Mouse (Mus musculus) fibroblast of lung, adult 2 months (primary cell): ENCODE results near the gene Zfp945.
"Not testable (repeated sequence)": the region's sequence is repeated elsewhere in the genome, so short reads cannot be mapped to it uniquely, and the experiment has no call there.

Experiments used
- DNase-seq: peaks from one replicate; pipeline ENCODE4 v3.0.0-alpha.2; 2011; ENCODE audit warnings: low read depth

Gene Zfp945

DNA sequence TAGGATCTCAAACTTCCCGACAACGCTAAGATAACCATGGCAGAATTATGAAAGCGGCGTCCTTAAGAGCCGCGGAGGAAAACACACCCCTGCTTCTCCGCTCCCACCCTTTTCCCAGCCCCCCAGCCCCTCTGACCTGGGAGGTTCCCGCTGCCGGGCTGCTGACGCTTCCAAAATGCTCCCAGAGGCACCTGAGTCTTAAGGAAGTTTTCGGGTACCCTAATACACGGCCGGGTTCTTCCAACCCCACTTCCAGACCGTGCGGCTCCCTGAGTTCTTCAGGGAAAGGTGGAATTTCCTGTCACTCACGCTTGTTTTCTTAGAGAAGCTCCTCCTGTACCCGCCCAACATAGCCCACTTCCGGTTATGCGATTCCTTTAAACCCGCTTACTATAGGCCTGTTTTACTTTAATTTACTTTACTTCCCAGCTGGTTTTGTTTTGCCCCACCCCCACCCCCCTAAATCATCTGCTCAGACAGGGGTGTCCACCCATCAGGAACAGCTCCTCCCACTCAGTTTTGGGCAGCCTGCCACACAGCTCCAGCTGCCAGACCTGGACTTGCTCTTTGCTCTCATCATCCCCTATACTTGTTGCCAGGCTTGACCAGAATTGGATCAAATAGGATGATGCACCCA lies at the start of gene Zfp945:
Zfp945 (minus strand) TSS at position 290 of the 637 bp plus-strand sequence.
- peak; percentile 47 for DNase-seq

DNA sequence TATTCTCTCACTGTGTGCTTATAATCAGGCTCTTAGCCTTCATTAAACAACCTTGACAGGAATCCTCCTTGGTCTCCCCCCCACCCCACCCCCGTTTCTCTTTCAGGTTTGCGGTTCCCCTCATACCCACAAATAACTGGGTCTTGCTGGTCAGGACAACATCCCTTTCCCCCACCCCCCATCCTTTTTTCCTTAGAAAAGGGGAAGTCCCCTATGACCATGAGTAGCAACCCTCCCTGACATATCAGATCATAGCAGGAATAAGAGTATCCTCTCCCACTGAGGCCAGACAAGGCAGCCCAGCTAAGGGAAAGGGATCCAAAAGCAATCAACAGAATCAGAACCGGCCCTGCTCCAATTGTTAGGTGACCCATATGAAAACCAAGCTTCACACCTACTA lies 21.4 kb upstream of the Zfp945 start:
- no peak for DNase-seq

DNA sequence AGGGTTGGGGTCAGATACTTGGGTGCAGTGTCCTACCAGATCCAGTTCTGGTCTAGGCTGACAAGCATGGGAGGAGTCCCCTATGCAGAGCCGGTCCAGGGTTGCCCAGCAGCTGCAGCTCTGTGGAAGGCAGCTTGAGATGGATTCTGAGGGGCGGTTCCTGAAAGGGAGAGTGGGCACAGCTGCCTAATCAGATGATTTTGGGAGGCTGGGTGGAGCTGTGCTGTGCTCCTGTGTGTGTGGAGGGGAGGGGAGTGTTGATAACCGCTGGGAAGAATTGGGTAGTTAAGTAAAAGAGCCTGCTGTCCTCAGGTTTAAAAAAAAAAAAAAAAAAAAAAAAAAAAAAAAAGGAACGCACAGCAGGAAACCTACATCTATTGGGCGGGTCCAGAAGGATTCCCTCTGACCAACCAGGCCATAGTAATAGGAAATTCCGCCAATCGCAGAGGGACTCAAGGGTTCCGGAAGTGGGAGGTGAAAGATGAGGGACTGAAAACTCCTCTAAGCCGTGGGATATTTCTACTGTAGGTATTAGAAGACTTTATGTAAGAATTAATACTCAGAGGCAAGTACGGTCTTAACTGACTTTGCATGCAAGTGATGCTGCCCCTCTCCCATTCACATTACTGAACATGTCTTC lies 17.2 kb upstream of the Zfp945 start:
- no peak for DNase-seq

DNA sequence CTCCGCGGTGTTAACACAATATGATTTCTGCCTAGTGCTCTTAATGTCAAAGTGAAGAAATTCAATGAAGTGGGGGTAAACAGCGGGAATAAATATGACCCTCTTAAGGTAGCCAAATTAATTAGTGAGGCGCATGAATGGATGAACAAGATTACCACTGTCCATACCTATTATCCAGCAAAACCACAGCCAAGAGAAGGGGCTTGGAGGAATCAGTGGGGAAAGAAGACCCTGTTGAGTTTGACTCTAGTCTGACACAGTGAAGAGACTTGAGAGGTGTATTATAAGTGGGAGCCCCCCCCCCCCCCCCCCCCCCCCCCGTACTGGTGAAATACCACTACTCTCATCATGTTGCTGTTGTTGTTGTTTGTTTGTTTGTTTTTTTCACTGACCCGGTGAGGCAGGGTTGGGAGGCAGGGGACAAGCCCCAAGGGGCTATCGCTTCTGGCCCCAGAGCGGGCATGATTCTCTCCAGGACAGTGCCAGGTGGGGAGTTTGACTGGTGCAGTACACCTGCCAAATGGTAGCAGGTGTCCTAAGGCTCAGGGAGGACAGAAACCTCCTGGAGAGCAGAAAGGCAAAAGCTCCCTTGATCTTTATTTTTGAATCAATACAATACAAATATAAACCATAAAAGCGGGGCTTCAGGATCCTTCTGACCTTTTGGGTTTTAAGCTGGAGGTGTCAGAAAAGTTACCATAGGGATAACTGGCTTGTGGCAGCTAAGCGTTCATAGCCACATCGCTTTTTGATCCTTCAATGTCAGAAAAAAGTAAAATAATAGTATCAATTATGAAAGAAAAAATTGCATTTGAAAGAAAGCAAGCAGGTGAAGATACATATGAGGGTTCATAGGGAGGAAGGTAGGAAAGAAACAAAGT lies 10.7 kb upstream of the Zfp945 start:
- DNase-seq: no peak

DNA sequence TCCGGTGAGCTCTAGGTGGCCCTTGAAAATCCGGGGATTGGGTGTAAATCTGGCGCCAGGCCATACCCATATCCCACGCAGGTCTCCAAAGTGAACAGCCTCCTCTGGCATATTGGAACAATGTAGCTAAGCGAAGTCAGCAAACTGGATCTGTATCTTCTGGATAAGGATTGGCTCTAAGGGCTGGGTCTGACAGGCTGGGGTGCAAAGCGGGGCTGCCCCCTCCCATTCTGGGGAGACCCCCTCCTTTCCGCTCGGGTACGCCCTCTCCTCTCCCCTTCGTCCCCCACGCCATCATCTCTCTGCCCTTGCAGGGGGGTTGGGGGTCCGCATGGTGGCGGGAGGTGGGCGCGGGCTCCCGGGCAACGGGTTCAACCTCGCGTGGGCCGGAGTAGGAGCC lies 9.4 kb upstream of the Zfp945 start:
- no peak for DNase-seq

DNA sequence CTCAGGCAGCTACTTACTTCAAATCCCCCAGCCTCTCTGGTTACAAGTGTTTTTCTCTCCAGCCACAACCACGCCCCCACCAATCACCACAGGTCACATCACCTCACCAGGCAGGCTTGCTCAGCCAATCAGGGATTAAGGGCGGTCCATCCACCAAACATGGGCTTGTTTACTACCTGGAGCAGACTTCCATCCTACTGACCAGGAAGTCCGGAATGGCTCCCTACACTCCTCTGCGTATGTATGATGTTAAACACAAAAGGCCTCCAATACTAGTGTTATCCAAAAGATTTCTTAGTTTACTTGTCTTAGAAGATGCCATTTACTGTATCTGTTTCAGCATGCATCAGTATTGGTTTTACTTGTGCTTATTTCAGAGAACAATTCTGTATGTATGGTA lies 8.6 kb upstream of the Zfp945 start:
- DNase-seq: not testable (repeated sequence)

DNA sequence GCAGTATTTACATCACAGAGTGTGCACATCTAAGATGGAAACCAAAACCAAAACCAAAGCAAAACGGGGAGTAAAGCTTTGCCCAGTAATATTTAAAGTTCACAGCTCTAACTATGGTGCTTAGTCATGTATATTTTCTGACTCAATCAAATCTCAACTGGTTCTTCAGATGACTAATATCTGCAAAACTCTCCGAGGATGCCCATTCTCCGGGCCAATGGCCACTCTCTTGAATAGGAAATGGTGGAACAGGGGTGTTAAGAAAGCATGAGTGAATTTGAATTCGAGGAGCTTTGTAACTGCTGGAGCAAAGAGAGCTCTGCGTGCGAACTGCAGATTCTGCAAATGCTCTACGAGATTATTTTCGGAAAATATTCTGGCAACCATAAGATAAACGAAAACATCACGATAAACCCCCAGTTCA lies 501 bp downstream of the Zfp945 start:
- DNase-seq: peak; percentile 30

DNA sequence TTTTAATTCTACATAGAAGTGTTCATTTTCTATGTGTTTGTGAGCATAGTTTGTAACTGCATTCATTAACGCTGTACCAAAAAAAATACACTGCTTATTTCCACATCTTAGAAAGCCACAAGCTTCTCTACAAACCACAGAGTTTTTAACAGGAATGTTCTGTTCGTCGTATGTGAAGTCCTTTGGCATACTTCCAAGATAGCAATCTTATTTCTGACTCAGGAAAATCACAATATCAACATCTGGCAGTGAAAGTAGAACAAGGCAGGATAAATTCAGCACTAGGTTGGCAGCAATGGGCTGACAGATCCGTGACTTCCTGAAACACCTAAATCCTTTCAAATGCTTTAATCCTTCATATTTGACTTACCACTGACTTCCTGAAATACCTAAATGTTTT lies 45.8 kb downstream of the Zfp945 start:
- peak; percentile 22 for DNase-seq

DNA sequence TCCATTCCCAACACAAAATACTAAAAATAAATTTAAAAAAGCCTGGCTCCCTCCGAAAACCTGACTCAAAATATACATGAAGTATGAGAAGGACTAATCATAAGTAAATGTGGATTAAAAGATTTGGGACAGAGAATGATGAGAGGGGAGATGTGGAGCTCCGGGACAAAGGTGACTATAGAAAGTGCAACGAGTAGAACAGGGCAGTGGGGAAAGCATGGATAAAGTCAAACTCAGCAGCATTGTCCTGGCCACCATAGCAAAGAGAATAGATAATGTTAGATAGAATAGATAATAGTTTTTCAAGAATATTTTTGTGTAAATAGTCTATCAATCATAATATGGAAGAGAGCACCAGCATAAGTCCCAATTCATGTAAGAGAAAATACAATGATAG lies 48.7 kb downstream of the Zfp945 start:
- no peak for DNase-seq

DNA sequence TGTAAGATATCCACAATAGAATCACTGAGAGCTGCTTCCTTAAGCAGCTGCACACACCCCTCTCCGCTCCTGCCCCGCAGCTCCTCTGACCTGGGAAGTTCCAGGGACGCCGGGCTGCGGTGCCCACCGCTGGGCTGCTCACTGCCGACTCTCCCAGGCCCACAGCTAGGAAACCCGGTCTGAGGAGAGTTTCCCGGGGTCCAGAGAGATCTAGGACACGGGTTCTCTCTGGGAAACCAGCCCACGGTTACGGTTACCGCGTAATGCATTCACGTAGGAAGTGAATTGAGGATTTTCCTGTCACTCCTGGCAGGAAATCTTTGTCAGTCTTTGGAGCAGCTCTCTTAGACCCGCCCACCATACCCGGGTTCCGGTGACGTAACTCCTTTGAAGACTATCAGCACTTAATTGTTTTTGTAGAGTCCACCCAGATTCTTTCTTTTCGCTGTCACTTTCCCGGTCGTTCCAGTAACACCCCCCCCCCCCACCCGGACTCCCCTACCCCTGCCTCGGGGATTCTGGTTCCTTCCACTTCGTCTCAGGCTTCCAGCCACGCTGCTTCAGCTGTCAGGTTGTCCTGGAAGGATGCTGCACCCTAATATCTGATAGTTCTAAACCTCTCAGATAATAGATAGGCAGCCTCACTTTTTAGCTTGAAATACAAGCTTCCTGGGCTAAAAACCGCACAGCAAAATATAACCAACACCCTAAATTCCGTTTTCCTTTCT lies 49.3 kb downstream of the Zfp945 start:
- peak; percentile 25 for DNase-seq

DNA sequence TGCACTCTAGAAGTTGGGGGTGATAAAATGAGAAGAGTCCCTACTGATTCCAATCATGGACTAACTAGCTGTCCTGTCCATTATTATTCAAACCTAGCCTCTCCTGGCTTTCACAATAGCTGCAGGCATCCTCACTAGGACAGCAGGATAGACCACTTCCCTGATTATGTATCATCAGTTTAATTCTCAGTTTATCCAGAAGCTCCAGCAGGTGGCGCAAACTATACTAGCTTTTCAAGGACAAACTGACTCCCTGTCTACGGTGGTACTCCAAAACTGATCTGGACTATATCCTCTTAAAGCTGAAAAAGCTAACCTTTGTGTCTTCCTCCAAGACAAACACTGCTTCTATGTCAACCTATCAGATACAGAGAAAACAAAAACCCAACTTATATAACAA lies 67.2 kb downstream of the Zfp945 start:
- no peak for DNase-seq
